Mouse (Mus musculus): ENCODE measurements around the gene Dpep3. TPM values are rescaled to one million over a fixed set of nuclear protein-coding genes. Genes with fewer than 3 reads are reported as not detected.

The Dpep3 gene
- polyA plus RNA-seq, 1 experiment from 2014 or later, result not detected

GRCm38 (mm10) chr8:105971019-105971720, 8.1 kb downstream of the Dpep3 start:
- no peak for ATAC-seq
- H3K9ac ChIP-seq, result no peak overlapping the region
- H3K27ac ChIP-seq, result no peak overlapping the region; the same call in 1 of the 2 replicates
- no peaks in the 10 kb centered on the region for H3K9me3 ChIP-seq (replicated peaks)
- H3K4me1 ChIP-seq, result peaks cover 33% of the 10 kb centered on the region
- no peak overlapping the region for H3K4me2 ChIP-seq
- WGBS (ENCODE audit: insufficient replicate concordance), result 67% methylated on average over 8 of the region's 8 CpGs
- H3K36me3 ChIP-seq, result no peaks in the 10 kb centered on the region
- H3K27me3 ChIP-seq (replicated peaks), result no peaks in the 10 kb centered on the region
- H3K4me3 ChIP-seq, result no peak overlapping the region

DNA sequence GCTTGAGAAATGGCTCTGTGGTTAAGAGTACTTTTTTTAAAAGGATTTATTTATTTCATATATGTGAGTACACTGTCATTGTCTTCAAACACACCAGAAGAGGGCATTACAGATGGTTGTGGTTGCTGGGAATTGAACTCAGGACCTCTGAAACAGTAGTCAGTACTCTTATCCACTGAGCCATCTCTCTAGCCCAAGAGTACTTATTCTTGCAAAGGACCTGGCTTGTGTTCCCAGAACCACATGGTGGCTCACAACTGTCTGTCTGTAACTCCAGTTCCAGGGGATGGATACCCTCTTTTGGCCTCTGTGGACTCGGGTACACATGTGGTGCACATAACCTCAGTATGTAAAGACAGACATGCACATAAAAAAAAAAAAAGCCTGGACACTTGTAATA, 9.9 kb downstream of the Dpep3 start:
- 67% methylated on average over 1 of the region's 1 CpGs for WGBS (ENCODE audit: insufficient replicate concordance)
- no peak for ATAC-seq

DNA sequence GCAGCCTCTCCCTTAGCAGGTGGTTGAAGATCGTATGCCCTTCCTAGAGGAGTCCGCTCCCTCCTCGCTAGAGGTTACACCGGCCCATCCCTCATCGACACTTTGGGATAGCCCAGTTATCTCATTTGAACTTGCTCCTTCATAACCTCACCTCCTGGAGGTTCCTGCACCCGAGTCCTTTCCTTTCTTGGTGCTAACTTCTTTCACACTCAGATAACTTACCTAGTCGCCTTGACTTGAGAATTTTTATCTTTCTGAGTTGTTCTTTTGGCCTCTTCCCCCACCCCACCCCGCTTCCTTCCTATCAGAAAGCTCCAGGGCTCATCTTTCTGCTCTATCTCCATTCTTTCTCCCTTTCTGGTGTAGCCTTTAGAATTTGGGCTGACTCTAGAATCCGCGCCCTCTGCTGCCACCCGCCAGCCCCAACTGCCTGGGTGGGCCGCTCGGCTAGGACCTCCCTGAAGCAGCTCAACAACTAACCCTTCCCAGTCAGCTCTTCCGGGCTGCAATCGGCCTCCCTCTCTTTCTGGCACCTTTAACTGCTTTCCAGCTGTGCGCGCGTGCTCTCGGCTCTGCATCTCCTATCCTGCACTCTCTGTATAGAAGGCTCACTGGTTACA, 12.4 kb downstream of the Dpep3 start:
- H3K36me3 ChIP-seq, result no peaks in the 10 kb centered on the region
- peak overlapping the region; percentile 73 for H3K4me3 ChIP-seq
- H3K4me1 ChIP-seq, result peaks cover 66% of the 10 kb centered on the region
- WGBS (ENCODE audit: insufficient replicate concordance), result 3% methylated on average over 19 of the region's 19 CpGs
- H3K9me3 ChIP-seq (replicated peaks), result no peaks in the 10 kb centered on the region
- peak overlapping the region; percentile 80 for H3K9ac ChIP-seq
- ATAC-seq, result peak; percentile 82
- peak overlapping the region; percentile 96 for H3K4me2 ChIP-seq
- peak overlapping the region; percentile 95 for H3K27ac ChIP-seq
- H3K27me3 ChIP-seq (replicated peaks), result 0 out of 2 replicates have a peak, but pooled peaks cover 4% of the 10 kb centered on the region

More for the DNA sequence above, 9.9 kb downstream of the Dpep3 start:
- 0 out of 2 replicates have a peak, but pooled peaks cover 2% of the 10 kb centered on the region for H3K27me3 ChIP-seq (replicated peaks)
- no peaks in the 10 kb centered on the region for H3K36me3 ChIP-seq
- no peak overlapping the region for H3K27ac ChIP-seq
- H3K9me3 ChIP-seq (replicated peaks), result no peaks in the 10 kb centered on the region
- H3K4me1 ChIP-seq, result peaks cover 44% of the 10 kb centered on the region
- no peak overlapping the region for H3K4me3 ChIP-seq
- no peak overlapping the region for H3K4me2 ChIP-seq
- no peak overlapping the region for H3K9ac ChIP-seq

GRCm38 (mm10) chr8:105965905-105966341, 13.3 kb downstream of the Dpep3 start, which contains the start of gene Slc12a4:
Gene Slc12a4, minus strand, starts transcription at chr8:105966097.
- peak; percentile 76 for ATAC-seq
- Histone ChIP-seq H3K4me3 (peak within 1 kb of the TSS; percentile 73), H3K9ac (peak within 1 kb of the TSS; percentile 80), H3K4me2 (peak within 1 kb of the TSS; percentile 96), H3K36me3 (no peaks in the 10 kb centered on the region), H3K9me3 (replicated peaks) (no peaks in the 10 kb centered on the region), H3K27me3 (replicated peaks) (0 out of 2 replicates have a peak, but pooled peaks cover 4% of the 10 kb centered on the region), H3K4me1 (peaks cover 74% of the 10 kb centered on the region), H3K27ac (peak within 1 kb of the TSS; percentile 95)
- 1% methylated on average over 46 of the region's 47 CpGs for WGBS (ENCODE audit: insufficient replicate concordance)

GRCm38 (mm10) chr8:105965266-105965904, 13.8 kb downstream of the Dpep3 start:
- peak overlapping the region; percentile 96 for H3K4me2 ChIP-seq
- peak overlapping the region; percentile 73 for H3K4me3 ChIP-seq
- H3K9ac ChIP-seq, result peak overlapping the region; percentile 80
- 3% methylated on average over 40 of the region's 40 CpGs for WGBS (ENCODE audit: insufficient replicate concordance)
- peak overlapping the region; percentile 95 for H3K27ac ChIP-seq
- 0 out of 2 replicates have a peak, but pooled peaks cover 4% of the 10 kb centered on the region for H3K27me3 ChIP-seq (replicated peaks)
- peaks cover 2% of the 10 kb centered on the region for H3K36me3 ChIP-seq
- H3K4me1 ChIP-seq, result peaks cover 80% of the 10 kb centered on the region
- peak; percentile 48 for ATAC-seq
- H3K9me3 ChIP-seq (replicated peaks), result no peaks in the 10 kb centered on the region

DNA sequence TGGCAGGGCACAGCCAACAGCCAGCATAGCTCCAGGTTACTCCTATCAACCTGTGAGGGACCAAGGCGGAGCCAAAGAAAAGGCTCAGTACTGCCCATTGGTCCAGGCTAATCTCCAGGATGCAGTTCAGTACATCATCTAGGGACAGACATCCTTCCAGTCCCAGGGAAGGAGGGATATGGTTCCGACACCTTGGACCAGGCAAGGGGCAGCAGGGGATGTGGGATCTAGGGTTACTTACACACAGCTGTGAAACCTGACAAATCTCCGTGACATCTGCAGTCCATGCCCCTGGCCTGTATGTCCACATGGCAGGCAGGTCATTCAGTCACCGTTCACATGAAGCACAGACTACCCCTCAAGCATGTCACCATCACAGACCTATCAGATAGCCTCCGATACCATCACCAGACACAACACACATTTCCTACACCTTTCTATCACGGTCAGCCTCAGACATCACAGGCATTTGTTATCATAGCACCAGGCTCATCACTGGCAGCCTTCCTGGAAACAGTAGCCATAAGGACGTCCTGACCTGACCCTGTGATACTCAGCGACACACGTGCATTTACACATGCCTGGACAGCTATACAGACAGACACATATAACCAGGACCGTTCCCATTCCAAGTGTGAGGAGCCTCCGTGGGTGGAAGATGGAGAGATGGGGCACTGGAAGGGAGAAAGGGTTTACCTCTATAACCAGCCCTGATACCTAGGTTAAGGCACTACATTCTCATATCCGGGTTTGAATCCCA, 14.5 kb downstream of the Dpep3 start:
- peak overlapping the region; percentile 96 for H3K4me2 ChIP-seq
- H3K27me3 ChIP-seq (replicated peaks), result 0 out of 2 replicates have a peak, but pooled peaks cover 4% of the 10 kb centered on the region
- peak overlapping the region; percentile 73 for H3K4me3 ChIP-seq
- H3K27ac ChIP-seq, result peak overlapping the region; percentile 95
- peak overlapping the region; percentile 80 for H3K9ac ChIP-seq
- WGBS (ENCODE audit: insufficient replicate concordance), result 51% methylated on average over 12 of the region's 12 CpGs
- H3K9me3 ChIP-seq (replicated peaks), result no peaks in the 10 kb centered on the region
- peaks cover 83% of the 10 kb centered on the region for H3K4me1 ChIP-seq
- H3K36me3 ChIP-seq, result peaks cover 9% of the 10 kb centered on the region
- ATAC-seq, result no peak

GRCm38 (mm10) chr8:105961536-105961935, 17.7 kb downstream of the Dpep3 start:
- ATAC-seq, result peak; percentile 50
- Histone ChIP-seq H3K4me1 (peaks cover 65% of the 10 kb centered on the region), H3K9me3 (replicated peaks) (no peaks in the 10 kb centered on the region), H3K9ac (no peak overlapping the region), H3K4me2 (peak overlapping the region; percentile 57), H3K27me3 (replicated peaks) (0 out of 2 replicates have a peak, but pooled peaks cover 4% of the 10 kb centered on the region), H3K4me3 (peak overlapping the region; percentile 16; the same call in 1 of the 2 replicates), H3K36me3 (peaks cover 36% of the 10 kb centered on the region), H3K27ac (0 out of 2 replicates have a peak overlapping the region, but pooled peaks have one; percentile 39)
- 26% methylated on average over 10 of the region's 10 CpGs for WGBS (ENCODE audit: insufficient replicate concordance)

GRCm38 (mm10) chr8:105961101-105961500, 18.1 kb downstream of the Dpep3 start:
- Histone ChIP-seq H3K4me1 (peaks cover 60% of the 10 kb centered on the region), H3K36me3 (peaks cover 41% of the 10 kb centered on the region), H3K27me3 (replicated peaks) (0 out of 2 replicates have a peak, but pooled peaks cover 4% of the 10 kb centered on the region), H3K9me3 (replicated peaks) (no peaks in the 10 kb centered on the region), H3K27ac (no peak overlapping the region), H3K4me3 (peak overlapping the region; percentile 16; the same call in 1 of the 2 replicates), H3K4me2 (peak overlapping the region; percentile 57), H3K9ac (no peak overlapping the region)
- WGBS (ENCODE audit: insufficient replicate concordance), result 46% methylated on average over 14 of the region's 14 CpGs
- ATAC-seq, result 0 out of 2 replicates have a peak, but pooled peaks have one; percentile 6

DNA sequence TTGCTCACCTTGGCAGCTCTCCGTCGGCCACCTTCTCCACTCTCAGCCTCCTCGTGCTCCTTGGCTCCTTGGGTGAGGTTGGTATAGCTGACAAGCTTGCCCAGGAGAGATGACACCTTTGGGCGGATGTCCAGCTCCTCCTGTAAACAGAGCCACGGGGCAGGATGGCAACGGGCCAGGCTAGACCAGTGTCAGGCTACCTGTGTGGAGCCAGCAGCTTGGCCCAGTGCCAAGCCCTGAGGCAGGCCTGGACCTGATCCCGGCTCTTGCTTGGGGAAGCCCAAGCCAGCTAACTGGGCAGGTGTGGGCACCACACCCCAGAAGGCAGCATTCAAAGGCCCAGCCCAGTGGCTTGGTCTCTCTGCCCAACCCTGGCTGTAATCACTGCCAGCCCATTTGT, 19.9 kb downstream of the Dpep3 start:
- H3K4me1 ChIP-seq, result peaks cover 43% of the 10 kb centered on the region
- H3K27ac ChIP-seq, result no peak overlapping the region
- H3K9me3 ChIP-seq (replicated peaks), result no peaks in the 10 kb centered on the region
- peaks cover 56% of the 10 kb centered on the region for H3K36me3 ChIP-seq
- H3K4me2 ChIP-seq, result no peak overlapping the region
- ATAC-seq, result no peak
- H3K27me3 ChIP-seq (replicated peaks), result 0 out of 2 replicates have a peak, but pooled peaks cover 2% of the 10 kb centered on the region
- H3K9ac ChIP-seq, result no peak overlapping the region
- 84% methylated on average over 7 of the region's 7 CpGs for WGBS (ENCODE audit: insufficient replicate concordance)
- no peak overlapping the region for H3K4me3 ChIP-seq

DNA sequence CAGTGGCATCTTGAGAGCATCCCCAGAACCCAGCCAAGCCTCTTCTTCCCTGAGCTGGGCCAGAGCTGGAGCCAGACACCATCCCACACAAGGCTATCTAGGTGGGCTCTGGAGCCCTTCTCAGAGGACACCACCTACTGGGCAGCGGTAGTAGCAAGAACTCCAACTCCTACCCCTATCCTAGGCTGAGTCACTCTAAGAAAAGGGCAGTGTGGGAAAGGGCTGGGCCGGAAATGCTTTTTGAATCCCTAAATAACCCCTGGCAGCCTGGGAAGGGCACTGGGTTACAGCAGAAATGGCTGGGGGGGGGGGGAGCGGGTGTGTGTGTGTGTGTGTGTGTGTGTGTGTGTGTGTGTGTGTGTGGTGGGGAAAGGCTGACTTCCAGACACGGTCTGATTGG, 21.4 kb downstream of the Dpep3 start:
- Histone ChIP-seq H3K4me1 (peaks cover 27% of the 10 kb centered on the region), H3K36me3 (peaks cover 71% of the 10 kb centered on the region), H3K4me3 (no peak overlapping the region), H3K9ac (no peak overlapping the region), H3K4me2 (no peak overlapping the region), H3K27ac (no peak overlapping the region), H3K27me3 (replicated peaks) (no peaks in the 10 kb centered on the region), H3K9me3 (replicated peaks) (no peaks in the 10 kb centered on the region)
- no peak for ATAC-seq
- WGBS (ENCODE audit: insufficient replicate concordance), result 40% methylated on average over 3 of the region's 4 CpGs

DNA sequence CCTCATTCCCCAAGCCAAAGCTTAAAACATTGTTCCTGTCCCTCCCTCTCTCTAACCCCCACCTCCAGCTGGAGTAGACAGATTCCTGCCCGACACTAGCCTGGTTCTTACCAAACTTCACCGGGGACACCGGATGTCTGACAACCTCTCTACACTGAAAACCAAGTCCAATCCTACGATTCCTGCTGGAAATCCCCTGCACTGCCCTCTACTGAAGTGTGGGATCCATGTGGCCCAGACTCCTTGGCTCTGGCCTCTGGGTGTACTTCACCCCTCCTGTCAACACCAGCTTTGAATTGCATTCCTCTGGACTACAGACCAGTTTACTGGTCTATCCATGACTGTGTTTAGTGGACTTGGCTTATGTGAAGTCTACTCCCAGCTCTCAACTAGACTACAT, 22.7 kb downstream of the Dpep3 start:
- Histone ChIP-seq H3K36me3 (peaks cover 82% of the 10 kb centered on the region), H3K9me3 (replicated peaks) (no peaks in the 10 kb centered on the region), H3K4me3 (no peak overlapping the region), H3K9ac (no peak overlapping the region), H3K27ac (no peak overlapping the region), H3K27me3 (replicated peaks) (no peaks in the 10 kb centered on the region), H3K4me2 (no peak overlapping the region), H3K4me1 (peaks cover 15% of the 10 kb centered on the region)
- 84% methylated on average over 4 of the region's 4 CpGs for WGBS (ENCODE audit: insufficient replicate concordance)
- no peak for ATAC-seq

Measured in liver, embryonic 12.5 days (tissue).